Mouse (Mus musculus) frontal cortex, postnatal 14 days (tissue): Measurements from ENCODE around the gene Kcnk7.

Source experiments
- DNase-seq, 2 experiments: peaks; one replicate each; pipeline ENCODE4 v3.0.0; 2022; ENCODE audit warnings: low spot score in 2 of 2

The Kcnk7 gene

DNA sequence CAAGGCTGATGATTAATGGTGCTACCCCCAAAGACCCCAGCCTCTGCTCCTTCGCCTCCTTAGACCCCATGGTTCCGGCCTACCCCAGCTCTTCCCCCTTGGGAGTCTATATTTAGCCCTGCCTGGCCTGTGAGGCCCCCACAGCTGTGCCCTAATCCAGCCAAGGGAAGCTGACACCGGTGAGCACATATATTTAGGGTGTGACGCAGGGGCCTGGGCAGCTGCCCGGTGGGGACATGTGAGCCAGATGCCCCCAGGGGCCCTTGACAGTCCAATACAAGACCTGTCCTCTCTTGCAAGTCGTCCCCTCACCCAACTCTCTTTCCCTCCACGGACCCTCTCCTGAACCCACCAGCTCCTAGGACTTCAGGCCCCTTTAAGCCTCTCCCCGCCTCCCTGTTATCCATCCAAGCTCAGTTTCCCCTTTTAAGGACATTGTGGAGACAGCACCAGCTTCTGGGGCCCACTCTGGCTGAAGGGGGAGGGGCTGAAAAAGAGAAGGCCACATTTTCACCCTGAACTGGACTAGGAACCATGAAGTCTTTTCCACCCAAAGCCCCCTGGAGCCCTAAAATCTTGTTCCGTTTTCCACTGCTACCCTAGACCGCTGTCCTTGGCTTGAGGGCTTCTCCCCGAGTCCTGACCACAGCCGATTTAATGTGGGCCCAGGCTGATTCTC is 21.0 kb downstream of the Kcnk7 start:
- DNase-seq = no peak

DNA sequence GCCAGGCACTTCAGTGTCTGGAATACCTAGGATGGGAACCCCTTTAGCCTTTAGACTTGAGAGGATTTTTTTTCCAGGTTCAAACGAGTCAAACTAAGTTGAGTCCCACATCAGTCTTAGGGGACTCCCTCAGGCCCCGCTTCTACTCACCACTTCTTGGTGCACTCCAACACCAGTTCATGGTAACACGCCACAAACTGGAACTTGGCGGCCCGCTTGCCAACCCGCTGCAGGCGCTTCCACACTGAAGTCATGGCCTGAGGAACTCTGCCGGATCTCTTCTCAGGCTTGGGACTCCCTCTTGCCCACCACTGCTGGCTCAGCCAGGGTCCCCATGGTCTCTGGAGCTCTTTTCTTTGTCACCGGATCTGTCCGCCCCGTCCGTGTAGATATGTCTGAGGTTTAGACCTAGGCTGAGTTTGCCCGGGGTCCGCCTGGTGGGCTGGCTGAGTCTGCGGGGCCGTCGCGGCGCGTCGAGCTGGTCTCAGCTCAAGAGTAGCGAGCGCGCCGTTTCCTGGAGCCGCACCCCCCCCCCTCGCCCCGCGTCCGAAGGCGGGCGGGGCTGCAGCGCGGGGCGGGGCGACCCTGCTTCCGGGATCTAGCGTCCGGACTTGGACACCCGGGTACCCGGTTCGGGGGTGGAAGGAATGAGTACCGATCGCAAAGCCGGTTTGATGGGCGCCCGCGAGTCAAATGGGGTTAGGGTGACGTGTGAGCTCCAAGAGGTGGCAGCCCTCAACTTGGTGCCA is 21.8 kb downstream of the Kcnk7 start, which contains the start of gene Ehbp1l1:
TSS of gene Ehbp1l1 (minus strand) at position 551 of the 749 bp plus-strand sequence.
- no peak for DNase-seq

DNA sequence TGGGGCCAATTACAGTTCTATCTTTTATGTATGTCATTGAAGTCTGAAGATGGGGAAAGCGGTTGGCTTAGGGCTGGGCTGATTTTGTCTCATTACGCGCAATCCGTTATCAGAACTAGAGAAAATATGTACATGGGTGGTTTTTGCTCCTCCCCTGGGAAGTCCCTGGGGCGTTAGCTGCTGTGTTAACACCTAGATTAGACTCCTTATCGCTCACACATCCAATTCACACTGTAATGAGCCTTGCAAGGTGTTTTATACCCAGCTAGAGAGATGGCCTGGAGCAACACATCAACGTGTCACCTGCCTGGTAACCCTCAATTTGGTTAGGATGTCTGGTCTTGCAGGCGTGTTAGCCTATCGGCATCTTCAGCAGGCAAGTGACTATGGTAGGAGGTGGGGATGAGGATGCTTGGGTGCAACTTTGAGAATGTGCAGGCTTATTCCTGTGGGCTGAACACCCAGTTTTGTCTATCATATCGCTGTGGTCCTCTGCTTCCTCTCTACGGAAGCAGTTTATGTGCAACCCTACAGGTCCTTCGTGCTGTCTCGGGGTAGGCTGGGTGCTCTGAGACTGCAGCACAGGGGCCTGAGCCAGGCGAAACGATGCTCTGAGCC is 22.9 kb downstream of the Kcnk7 start:
- no peak for DNase-seq

DNA sequence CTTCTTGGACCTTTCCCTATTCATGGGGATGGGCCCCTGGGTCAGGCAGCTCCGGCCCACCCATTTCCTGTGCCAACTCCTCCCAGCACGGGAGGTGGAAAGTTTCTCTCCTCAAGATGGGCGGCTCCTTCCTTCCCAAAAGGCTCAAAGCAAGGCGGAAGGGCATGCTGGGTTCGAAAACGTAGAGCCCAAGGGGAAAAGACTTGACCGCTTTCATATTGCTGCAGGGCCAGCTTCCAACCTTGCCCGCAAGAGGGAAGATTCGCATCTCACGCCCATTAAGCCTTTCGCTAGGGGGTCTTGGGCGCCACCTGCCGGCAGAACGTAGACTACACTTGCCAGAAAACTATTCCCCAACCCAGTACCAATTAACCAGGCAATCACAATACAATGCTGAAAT is 23.5 kb downstream of the Kcnk7 start:
- DNase-seq = peak in 1 of 2 experiments; percentile 86

DNA sequence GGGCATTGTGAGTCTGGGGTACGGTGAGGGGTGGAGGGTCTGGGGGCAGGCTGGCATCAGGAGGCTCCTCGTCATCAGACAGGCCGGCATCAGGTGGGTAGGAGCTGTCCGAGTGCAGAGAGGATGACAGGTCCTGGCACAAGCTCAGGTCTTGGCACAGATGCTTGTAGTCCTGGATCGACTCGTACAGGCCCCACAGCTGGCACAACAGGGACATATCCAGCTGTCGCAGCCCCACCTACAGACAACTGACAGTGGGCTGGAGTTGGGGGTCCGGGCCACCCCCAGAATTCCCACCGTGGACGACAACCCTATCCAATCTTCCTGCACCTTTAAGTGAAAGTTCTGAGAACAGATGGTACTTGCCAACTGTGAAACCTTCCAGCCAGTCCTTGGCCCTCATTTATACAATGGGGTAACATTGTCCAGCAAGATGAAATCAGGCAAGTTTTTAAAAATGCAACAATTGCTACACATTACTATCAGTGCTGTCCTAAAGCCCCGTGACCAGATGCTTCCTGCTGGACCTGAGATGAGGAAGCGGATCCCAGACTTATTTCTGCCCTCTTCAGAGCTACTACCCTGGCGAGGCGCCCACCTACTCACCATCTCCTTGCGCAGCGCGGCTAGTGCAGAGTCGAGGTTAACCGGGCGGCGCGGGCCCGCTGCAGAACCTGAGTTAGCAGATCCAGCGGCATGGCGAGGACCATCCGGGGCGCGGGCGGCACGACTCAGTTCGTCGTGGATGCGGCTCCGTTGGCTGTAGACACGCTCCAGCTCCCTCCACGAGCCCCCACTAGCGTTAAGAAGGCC is 24.7 kb downstream of the Kcnk7 start:
- peak in 1 of 2 experiments; percentile 61 for DNase-seq

DNA sequence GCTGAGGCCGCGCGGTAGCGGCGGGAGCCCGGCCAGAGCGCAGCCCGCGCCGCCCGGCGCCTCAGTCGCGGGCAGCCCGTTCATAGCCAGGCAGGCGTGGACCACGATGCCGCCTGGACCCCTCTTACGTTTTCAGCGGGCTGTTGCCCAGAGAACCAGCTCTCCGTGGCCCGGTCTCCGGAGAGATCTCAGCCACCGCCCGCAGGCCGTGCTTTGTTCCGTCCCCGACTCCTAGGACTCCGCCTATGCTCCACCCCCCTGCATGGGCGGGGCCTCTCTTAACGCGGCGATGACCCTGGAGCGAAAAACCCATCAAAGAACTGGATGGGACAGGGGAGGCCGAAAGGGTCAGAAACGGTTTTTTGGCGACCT is 25.3 kb downstream of the Kcnk7 start, which contains the start of gene Fam89b:
TSS of gene Fam89b (minus strand) at position 210 of the 372 bp plus-strand sequence.
- DNase-seq = peak; percentile 69 to 82

DNA sequence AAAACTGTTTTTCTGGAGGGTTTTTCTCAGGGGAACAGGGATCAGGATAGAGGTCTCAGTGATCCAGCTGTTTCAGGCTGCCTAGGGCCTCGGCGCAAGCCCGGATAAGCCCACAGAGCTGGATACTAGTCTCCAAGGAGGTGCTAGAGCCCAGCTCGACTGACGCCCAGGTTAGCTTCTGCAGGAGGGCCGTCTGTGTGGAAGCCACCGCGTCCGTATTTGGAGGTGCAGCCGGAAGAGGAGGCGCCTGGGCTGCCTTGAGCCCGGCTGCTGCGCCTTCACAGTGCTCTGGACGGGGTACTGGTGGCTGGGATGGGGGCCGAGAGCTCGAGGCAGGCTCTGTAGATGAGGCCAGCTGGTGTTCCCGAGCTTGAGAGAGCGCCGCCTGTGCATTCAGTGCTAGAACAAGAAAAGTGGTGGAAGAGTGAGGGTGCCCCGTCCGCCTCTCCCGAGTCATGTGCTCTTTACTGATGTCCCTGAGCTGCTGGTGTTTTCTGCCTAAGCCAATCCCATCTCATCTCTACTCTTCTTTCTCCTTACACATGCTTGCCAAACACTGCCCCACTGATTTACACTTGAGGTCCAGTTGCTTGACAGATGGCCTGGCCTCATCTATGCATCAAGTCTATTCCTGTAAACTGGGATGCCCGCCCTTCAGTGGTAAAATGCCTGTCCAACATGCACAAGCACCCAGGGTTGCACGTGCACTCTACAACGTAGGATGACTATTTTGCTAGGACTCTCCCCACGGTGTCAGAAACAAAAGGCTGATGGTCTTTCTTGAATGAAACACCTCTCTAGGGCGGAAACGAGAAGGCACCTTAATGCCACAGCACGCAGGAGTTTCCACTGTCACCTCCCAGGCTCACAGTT is 26.4 kb downstream of the Kcnk7 start:
- DNase-seq = no peak

DNA sequence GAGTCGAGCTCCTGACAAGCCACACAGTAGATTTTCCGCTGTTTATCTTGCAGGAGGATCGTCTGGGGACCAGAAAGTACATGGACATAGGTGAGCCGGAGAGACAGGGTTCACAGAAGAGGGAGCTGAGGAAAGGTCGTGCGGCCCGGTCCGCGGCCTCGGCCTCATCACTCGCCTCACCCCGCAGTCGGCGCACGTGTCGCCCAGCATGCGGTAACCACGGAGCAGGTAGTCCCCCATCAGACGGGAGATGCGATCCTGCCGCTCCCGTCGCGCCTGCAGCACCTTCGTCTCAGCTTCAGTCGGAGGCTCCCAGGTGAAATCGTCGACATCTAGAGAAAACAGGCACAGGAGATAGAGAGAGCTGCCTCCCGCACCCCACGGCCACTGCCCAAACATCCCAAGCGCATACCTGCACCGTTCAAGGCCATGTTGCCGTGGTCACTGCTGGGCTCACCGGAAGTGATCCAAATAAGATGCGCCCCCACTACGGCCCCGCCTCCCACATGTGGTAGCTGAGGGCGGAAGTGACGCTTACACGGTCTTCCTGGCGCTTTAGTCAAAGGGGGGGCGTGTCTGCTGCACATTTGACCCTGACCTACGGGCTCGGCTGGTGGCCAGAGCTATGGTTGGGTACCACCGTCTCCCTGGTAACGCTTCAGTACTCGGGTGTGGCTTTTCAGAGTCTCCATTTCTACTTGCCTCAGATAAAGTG is 27.3 kb downstream of the Kcnk7 start:
- DNase-seq = peak; percentile 87 to 90

DNA sequence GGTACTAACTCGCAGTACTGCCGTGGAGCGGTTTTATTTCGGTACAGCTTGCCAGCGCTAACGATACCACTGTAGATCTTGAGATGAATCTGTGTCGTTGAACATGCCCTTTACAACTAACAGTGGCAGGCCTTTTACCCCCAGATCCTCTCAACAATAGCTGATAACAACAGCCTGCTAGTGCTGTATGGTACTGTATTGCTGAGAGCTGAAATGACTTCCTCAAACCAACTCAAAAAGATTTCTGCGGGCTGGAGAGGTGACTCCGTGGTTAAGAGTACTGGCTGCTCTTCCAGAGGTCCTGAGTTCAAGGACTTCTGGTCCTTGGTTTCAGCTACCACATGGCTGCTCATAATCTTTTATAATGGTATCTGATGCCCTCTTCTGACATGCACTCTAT is 30.2 kb downstream of the Kcnk7 start:
- no peak for DNase-seq

DNA sequence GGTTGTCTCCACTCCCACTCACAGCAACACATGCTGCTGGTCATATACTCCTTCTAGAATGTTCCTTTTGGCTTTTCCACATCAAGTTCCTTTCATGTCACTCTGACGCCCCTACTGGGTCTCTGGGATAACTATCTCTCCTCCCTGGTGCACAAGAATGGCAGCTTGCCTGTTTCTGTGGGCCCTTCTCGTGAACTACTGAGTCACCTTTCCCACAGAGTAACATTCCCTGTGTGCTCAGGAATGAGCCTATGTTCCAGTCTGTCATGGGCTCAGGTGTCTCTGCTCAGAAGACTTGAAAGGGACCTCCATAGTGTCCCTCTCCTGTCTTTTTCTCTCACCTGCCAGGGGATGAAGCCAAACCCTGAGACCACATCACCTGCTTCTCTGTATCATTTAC is 35.3 kb downstream of the Kcnk7 start:
- no peak for DNase-seq

DNA sequence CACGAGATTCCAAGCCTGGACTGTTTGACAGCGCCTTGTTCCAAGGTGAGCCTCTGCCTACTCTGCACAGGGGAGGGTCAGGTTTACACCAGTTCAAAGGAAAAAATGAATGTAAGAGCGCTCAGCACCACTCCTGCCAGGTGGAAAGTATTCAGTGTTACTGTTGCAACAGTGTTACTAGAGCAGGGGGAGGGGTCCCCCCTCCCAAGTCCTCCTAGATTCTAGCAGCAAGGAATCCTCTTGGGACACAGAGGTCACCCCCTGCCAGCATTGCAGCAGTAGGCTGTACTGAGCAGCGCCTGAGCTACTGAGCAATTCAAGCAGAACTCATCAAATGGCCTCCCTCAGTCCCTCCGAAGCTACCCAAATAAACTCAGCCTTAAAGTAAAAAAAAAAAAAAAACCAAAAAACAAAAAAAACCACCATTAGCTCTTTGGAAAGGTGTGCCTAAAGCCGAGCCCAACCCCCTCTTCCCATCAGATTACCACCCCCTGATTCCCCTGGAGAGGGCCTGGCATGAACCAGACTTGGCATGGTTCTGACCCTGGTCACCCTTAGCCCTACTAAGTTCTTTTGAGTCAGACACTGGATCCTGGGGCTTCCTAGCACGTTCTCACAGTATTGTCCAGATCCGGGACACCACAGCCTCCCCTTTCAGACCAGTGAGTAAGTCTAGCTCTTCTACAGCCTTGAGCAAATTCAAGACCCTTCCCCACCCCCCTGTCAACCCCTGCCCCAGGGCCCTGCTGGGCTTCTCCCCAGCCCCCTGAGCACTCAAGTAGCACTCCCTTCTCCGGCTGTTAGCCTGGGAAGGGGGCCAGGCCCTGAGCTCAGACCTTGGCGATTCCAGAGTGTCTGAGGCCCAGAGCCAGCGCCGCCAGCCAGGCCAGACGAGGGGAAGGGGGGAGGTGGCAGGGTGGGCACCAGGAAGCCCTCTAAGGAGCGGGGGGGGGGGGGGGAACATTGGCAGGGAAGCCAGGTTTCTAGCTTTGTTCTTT is 36.5 kb downstream of the Kcnk7 start, which contains the start of gene Ltbp3:
TSS of gene Ltbp3 (plus strand) at position 585 of the 998 bp plus-strand sequence.
- DNase-seq = no peak

DNA sequence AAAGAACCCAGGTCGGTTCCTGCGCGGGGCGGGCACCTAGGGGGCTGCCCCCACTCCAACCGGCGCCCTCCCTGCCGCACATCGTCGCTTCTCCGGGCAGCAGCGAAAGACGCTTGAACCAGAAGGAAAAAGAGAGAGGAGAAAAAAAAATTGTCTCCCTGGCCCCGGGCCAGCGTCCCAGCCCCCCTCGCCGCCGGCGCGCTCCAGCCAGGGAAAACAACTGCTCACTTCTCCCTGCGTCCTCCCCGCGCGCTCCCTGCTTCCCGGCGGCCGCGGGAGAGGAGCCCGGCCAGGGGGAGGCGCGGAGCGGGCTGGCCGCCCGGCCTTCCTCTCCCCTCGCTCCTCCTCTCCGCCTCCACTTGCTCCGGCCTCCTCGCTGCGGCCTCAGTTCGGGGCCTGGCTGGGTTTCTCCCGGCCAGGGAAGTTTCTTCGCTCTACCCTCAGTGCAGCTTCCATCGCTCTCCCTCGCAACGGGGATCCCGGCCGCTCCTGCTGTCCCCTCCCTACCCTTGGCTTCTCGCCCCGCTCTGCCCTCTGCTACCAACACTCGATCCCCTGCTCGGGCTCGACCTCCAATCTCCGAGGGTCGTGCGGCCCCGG is 37.6 kb downstream of the Kcnk7 start:
- peak; percentile 69 to 71 for DNase-seq

DNA sequence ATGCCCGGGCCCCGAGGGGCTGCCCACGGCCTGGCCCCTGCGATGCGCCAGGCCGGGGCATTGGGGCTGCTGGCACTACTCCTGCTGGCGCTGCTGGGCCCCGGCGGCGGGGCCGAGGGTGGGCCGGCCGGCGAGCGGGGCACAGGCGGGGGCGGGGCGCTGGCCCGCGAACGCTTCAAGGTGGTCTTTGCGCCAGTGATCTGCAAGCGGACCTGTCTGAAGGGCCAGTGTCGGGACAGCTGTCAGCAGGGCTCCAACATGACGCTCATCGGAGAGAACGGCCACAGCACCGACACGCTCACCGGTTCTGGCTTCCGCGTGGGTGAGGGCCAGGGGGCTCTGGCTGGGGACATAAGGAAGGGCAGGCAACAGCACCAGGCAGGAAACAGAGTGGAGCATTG is 38.1 kb downstream of the Kcnk7 start:
- DNase-seq = no peak

DNA sequence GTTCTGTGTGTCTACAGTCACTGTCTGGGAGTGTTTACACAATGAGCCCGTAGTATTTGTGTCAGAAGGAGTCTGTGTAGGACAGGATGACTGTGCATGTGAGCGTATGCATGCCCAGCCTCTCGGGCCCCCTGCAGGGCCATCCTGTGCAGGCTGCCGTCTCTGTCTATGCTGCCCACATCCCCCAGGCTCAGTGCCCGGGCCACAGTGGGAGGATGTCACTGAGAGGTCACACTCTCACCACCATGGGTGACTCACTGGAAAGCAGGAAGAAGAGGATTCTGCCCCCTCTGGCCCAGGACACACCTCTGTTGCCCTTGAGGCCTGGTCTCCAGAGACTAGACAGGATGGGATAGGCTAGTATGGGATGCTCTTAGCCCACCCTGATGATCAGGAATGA is 39.4 kb downstream of the Kcnk7 start:
- DNase-seq = no peak

DNA sequence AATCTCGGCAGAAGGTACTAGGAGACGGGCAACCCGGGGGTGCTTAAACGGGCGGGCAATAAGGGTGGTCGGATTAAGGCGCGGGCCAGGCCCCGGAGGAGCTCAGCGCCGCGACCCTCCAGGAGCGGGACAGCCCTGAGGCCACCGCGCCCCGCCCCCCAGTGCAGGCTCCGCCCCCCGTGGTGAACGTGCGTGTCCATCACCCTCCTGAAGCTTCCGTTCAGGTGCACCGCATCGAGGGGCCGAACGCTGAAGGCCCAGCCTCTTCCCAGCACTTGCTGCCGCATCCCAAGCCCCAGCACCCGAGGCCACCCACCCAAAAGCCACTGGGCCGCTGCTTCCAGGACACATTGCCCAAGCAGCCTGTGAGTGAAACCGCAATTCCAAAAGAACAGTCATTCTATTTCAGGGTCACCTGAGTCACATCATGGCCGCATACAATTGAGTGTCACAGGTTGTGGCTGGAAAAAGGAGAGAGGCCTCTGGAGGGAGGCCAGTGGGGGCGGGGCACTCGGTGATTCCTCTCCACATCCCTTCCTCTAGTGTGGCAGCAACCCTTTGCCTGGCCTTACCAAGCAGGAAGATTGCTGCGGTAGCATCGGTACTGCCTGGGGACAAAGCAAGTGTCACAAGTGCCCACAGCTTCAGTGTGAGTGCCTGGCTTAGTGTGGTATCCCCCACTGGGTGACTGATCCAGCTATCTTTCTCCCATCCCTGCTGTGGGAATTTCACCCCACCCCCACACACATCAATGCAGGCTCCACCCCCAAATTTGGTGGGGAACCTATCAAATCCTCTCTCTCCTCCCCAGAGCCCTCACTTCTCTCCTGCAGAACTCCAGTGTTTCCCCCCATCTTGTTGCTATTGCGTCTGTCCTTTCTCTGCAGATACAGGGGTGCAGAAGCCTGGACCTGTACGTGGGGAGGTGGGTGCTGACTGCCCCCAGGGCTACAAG is 41.9 kb downstream of the Kcnk7 start:
- DNase-seq = no peak

DNA sequence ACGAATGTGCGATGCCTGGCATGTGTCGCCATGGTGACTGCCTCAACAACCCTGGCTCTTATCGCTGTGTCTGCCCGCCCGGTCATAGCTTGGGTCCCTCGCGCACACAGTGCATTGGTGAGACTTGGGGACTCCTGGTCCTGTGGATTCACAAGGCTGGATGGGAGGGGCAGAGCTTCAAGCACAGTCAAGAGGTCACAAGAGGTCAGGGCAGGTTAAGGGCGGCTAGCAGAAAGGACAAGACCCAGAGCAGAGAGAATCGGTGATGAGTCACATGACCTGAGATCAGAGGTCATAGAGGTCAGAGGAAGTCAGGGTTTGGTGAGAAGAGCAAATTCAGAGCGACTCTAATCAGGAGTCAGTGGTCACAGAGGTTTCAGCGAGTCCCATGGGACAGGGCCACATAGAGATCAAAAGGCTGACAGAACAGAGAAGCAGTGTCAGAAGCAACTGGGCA is 42.8 kb downstream of the Kcnk7 start:
- DNase-seq = no peak

DNA sequence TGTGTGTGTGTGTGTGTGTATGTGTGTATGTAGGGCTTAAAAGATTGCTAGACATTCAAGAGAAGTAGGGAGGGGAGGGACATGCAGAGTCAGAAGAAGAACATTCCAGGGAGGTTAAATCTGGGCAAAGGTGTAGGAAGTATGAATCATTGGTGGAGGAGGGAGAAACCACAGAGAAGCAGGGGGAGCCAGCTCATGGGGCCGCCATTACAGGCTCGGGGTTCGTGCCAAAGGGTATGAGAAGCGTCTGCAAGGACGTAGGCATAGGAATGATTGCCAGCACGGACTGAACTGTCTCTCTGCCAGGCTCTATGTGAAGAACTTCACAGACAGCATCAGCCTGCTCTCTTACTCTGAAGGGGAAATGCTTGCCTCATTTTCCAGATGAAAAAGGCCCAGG is 45.3 kb downstream of the Kcnk7 start:
- no peak for DNase-seq
